Mouse (Mus musculus): ENCODE measurements around the gene Ints14. TPM values are rescaled to one million over a fixed set of nuclear protein-coding genes. Genes with fewer than 3 reads are reported as not detected.
A peak's percentile ranks its signal among the peaks of the same experiment; 100 is the strongest.
"Not testable (repeated sequence)": the region's sequence is repeated elsewhere in the genome, so short reads cannot be mapped to it uniquely, and the experiment has no call there.

The Ints14 gene
- total RNA-seq, 2 experiments from 2014 or later, result 21.9 to 23.3 TPM

GRCm38 (mm10) chr9:65017896-65018295 lies 57.2 kb downstream of the Ints14 start:
- DNase-seq (ENCODE audit: low spot score in 2 of 2), result no peak

GRCm38 (mm10) chr9:65018588-65019121 lies 58.0 kb downstream of the Ints14 start:
- no peak for DNase-seq (ENCODE audit: low spot score in 2 of 2)

- DNase-seq (ENCODE audit: low spot score in 2 of 2), result no peak
Observed at GRCm38 (mm10) chr9:65019146-65019545, 58.4 kb downstream of the Ints14 start.

GRCm38 (mm10) chr9:65020128-65020527 lies 59.4 kb downstream of the Ints14 start:
- no peak for DNase-seq (ENCODE audit: low spot score in 2 of 2)

GRCm38 (mm10) chr9:65020991-65021886 lies 60.5 kb downstream of the Ints14 start, which contains the start of gene Hacd3:
Gene Hacd3, minus strand, starts transcription at chr9:65021693.
- peak; percentile 86 to 91 for DNase-seq (ENCODE audit: low spot score in 2 of 2)

- DNase-seq (ENCODE audit: low spot score in 2 of 2), result no peak
Observed at GRCm38 (mm10) chr9:65021887-65022579, 61.3 kb downstream of the Ints14 start.

- DNase-seq (ENCODE audit: low spot score in 2 of 2), result no peak
Observed at GRCm38 (mm10) chr9:65022580-65023135, 62.0 kb downstream of the Ints14 start.

GRCm38 (mm10) chr9:65023447-65023846 lies 62.7 kb downstream of the Ints14 start:
- DNase-seq (ENCODE audit: low spot score in 2 of 2), result no peak

- DNase-seq (ENCODE audit: low spot score in 2 of 2), result no peak
Observed at GRCm38 (mm10) chr9:65027241-65027640, 66.5 kb downstream of the Ints14 start.

GRCm38 (mm10) chr9:65028313-65028712 lies 67.6 kb downstream of the Ints14 start:
- no peak for DNase-seq (ENCODE audit: low spot score in 2 of 2)

- DNase-seq (ENCODE audit: low spot score in 2 of 2), result not testable (repeated sequence)
Observed at GRCm38 (mm10) chr9:65031355-65031754, 70.7 kb downstream of the Ints14 start.

GRCm38 (mm10) chr9:65031894-65032268 lies 71.2 kb downstream of the Ints14 start:
- no peak for DNase-seq (ENCODE audit: low spot score in 2 of 2)

- peak; percentile 90 to 95 for DNase-seq (ENCODE audit: low spot score in 2 of 2)
Observed at GRCm38 (mm10) chr9:65032269-65033108, 71.8 kb downstream of the Ints14 start, which contains the start of gene Dpp8. Gene Dpp8, plus strand, starts transcription at chr9:65032414.

- peak in 1 of 2 experiments; percentile 33 for DNase-seq (ENCODE audit: low spot score in 2 of 2)
Observed at GRCm38 (mm10) chr9:65036456-65036855, 75.8 kb downstream of the Ints14 start.

Small RNAs within 50 kb of the gene (microRNA-seq; reads per million reads assigned to microRNA genes)
- gene Gm25640, result 0 reads per million in 2 experiments

Other genes starting within 250 kb of the Ints14 start
- gene Rab11a, start 223.1 kb upstream of the Ints14 start, total RNA-seq (2021), result 100 to 1,000 TPM; 357 to 372 TPM
- gene Dennd4a, start 149.6 kb upstream of the Ints14 start, total RNA-seq (2021), result 10 to 100 TPM; 44.1 to 45.8 TPM
- gene Slc24a1, start 9.3 kb upstream of the Ints14 start, total RNA-seq (2021), result under 1 TPM; 0.07 to 0.25 TPM
- 100 to 1,000 TPM; 154 to 163 TPM for gene Hacd3, start 60.8 kb downstream of the Ints14 start, total RNA-seq (2021)
- 100 to 1,000 TPM; 134 to 140 TPM for gene Dpp8, start 71.5 kb downstream of the Ints14 start, total RNA-seq (2021)
- 10 to 100 TPM; 37.7 to 44.7 TPM for gene Igdcc4, start 140.6 kb downstream of the Ints14 start, total RNA-seq (2021)
- gene Igdcc3, start 180.3 kb downstream of the Ints14 start, total RNA-seq (2021), result 1 to 10 TPM; 5.4 to 7.1 TPM
- 1 to 10 TPM; 4.5 to 5.6 TPM for gene Parp16, start 234.4 kb downstream of the Ints14 start, total RNA-seq (2021)

All from layer of hippocampus, postnatal 10 days (tissue).